Mouse (Mus musculus) left cerebral cortex, adult 9 months (tissue): ENCODE results near the gene Map7d1.
A peak's percentile ranks its signal among the peaks of the same experiment; 100 is the strongest.

ENCODE experiments used
- DNase-seq, 2 experiments: peaks; one replicate each; pipeline ENCODE4 v3.0.0; 2022; ENCODE audit warnings: low spot score in 2 of 2

Gene Map7d1

GRCm38 (mm10) chr4:126202303-126203181 lies 53.6 kb downstream of the Map7d1 start, which contains the start of gene Thrap3:
Gene Thrap3, minus strand, starts transcription at chr4:126202760.
- peak; percentile 97 to 99 for DNase-seq

DNA sequence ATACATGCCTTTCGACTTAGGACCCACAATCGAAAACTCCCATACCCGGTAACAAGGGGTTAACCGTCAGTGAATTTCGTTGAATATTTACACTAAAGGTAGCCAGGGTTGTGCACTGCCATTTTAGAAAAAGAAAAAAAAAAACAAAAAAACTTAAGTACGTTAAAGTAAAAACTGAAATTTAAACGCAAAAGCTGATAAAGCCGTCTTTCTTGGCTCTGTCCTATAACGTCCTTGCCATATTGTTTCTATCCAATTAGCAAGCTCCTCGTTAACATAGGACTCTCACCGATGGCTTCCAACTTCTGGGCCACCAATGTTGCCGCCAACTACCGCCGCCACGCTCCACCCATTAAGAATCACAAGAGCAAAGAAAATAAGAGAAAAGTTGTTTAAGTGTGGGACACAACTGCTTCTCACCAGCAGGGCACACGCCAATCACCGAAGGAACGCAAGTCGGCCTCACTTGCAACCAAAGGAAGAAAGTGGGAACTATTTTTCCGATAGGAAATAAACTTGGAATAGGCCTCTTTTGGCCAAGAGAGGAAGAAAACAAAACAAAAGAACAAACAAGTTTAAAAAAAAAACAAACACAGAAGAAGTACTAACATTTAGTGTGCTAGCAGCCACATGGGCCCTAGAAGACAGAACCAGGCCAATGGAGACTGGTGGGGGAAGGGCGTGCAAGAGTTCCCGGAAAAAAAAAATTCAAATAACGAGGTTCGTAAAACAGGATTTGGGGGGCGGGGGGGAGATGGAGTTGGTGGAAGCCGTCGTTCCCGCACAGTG lies 54.4 kb downstream of the Map7d1 start:
- no peak for DNase-seq

GRCm38 (mm10) chr4:126200656-126201055 lies 55.5 kb downstream of the Map7d1 start:
- no peak for DNase-seq

- no peak for DNase-seq
Observed at GRCm38 (mm10) chr4:126200036-126200435, 56.1 kb downstream of the Map7d1 start.

- DNase-seq = no peak
Observed at GRCm38 (mm10) chr4:126199556-126199955, 56.6 kb downstream of the Map7d1 start.

- DNase-seq = no peak
Observed at GRCm38 (mm10) chr4:126197485-126197884, 58.7 kb downstream of the Map7d1 start.

- no peak for DNase-seq
Observed at GRCm38 (mm10) chr4:126194916-126195315, 61.2 kb downstream of the Map7d1 start.

GRCm38 (mm10) chr4:126194216-126194615 lies 61.9 kb downstream of the Map7d1 start:
- DNase-seq = no peak

DNA sequence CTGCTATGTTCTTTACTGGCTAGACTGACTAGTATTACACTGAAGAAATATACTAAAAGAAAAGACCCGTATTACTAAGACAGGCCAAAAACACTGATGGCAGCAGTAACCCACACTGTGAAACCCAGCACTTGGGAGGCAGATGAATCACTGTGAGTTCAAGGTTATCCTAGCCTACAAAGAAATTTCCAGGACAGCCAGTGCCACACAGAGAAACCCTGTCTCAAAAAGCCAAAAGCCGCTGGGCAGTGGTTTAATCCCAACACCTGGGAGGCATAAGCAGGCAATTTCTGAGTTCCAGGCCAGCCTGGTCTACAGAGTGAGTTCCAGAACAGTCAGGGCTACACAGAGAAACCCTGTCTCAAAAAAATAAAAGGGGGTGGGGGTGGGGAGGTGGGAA lies 65.5 kb downstream of the Map7d1 start:
- DNase-seq = no peak

- no peak for DNase-seq
Observed at GRCm38 (mm10) chr4:126187096-126187495, 69.0 kb downstream of the Map7d1 start.

DNA sequence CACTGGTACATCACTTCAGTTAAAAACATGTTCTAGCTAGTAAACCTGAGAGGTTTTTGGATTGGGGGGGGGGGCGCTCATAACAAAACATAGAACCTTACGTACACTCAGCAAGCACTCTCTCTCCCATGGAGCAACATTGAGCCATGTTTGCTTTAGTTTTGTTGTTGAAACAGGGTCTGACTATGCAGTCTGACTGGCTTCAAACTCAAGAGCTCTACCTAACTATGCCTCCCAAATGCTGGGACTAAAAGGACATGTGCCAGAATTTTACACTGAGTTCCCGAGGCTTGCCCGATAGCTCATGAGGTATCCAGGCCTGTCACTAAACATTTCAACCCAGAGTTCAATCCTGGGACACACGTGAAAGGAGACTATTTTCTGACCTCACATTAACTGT lies 73.1 kb downstream of the Map7d1 start:
- no peak for DNase-seq
